Mouse (Mus musculus) liver, embryonic 12.5 days (tissue): Measurements from ENCODE around the gene Ptpre. TPM values are rescaled to one million over a fixed set of nuclear protein-coding genes. Genes with fewer than 3 reads are reported as not detected.

Source experiments
- ATAC-seq: fragments of 200-750 bp; cut with Nextera tagmentation; 2 replicates; pipeline ENCODE4 v1.8.0; 2017; ENCODE audit warnings: moderate number of reproducible peaks, mild to moderate bottlenecking, moderate library complexity
- H3K27ac ChIP-seq: fragments of 300-500 bp; sonication (generic); 2 replicates; pipeline ENCODE4 v1.5.1; 2016; ENCODE audit warnings: mild to moderate bottlenecking
- H3K27me3 ChIP-seq: fragments of 300-500 bp; sonication (generic); replicated peaks from 2 replicates; pipeline ENCODE4 v1.6.1; 2016; ENCODE audit warnings: mild to moderate bottlenecking, moderate library complexity
- H3K36me3 ChIP-seq: fragments of 300-500 bp; sonication (generic); 2 replicates; pipeline ENCODE4 v1.6.1; 2016; ENCODE audit warnings: mild to moderate bottlenecking, moderate library complexity
- H3K4me1 ChIP-seq: fragments of 300-500 bp; sonication (generic); 2 replicates; pipeline ENCODE4 v1.6.1; 2016
- H3K4me2 ChIP-seq: fragments of 300-500 bp; sonication (generic); 2 replicates; pipeline ENCODE4 v1.6.1; 2016; ENCODE audit warnings: mild to moderate bottlenecking, moderate library complexity
- H3K4me3 ChIP-seq: fragments of 300-500 bp; sonication (generic); 2 replicates; pipeline ENCODE4 v1.5.1; 2016; ENCODE audit warnings: mild to moderate bottlenecking, moderate library complexity
- H3K9ac ChIP-seq: fragments of 300-500 bp; sonication (generic); 2 replicates; pipeline ENCODE4 v1.6.1; 2016; ENCODE audit warnings: mild to moderate bottlenecking, moderate library complexity
- H3K9me3 ChIP-seq: fragments of 300-500 bp; sonication (generic); replicated peaks from 2 replicates; pipeline ENCODE4 v1.6.1; 2016; ENCODE audit warnings: mild to moderate bottlenecking, moderate library complexity
- WGBS: fragments of 180-500 bp; shearing (Covaris S2); methylation state at CpG from one replicate; pipeline ENCODE4 v1.1.7; 2016; ENCODE audit not compliant: insufficient replicate concordance; 5-methylcytosine and 5-hydroxymethylcytosine counted together
- polyA plus RNA-seq: library from polyadenylated mRNA; unstranded; fragments of >200 nt; fragmentation: Nextera tagmentation; extraction: Ambion mirVana; gene quantifications from 2 replicates; pipeline ENCODE4 v1.2.1, GENCODE M21; 2016

Gene Ptpre
- polyA plus RNA-seq, 1 experiment from 2014 or later = 4.6 TPM

DNA sequence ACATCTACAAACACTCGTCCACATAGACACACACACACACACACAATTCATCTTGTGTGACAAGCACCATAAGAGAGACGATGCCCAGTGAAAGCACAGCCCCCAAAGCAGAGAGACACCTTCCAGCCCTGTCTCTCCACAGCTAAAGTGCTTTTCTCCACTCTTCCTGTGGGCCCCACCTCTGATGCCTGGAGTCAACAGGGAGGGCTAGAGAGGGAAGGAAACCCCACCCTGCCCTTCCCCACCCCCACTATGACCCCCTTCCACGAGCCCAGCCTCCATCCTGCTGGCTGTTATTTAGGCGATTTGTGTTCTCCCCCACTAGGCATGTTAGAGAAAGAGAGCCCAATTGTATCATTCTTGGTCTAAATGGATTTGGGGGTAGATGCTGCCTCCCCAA, 49.1 kb downstream of the Ptpre start:
- H3K27ac ChIP-seq = 0 out of 2 replicates have a peak overlapping the region, but pooled peaks have one; percentile 33
- no peaks in the 10 kb centered on the region for H3K27me3 ChIP-seq
- WGBS = 18% methylated on average over 4 of the region's 4 CpGs
- H3K4me2 ChIP-seq = no peak overlapping the region
- no peak overlapping the region for H3K9ac ChIP-seq
- no peak for ATAC-seq
- no peak overlapping the region for H3K4me3 ChIP-seq
- no peaks in the 10 kb centered on the region for H3K36me3 ChIP-seq
- H3K9me3 ChIP-seq = no peaks in the 10 kb centered on the region
- peaks cover 85% of the 10 kb centered on the region for H3K4me1 ChIP-seq

DNA sequence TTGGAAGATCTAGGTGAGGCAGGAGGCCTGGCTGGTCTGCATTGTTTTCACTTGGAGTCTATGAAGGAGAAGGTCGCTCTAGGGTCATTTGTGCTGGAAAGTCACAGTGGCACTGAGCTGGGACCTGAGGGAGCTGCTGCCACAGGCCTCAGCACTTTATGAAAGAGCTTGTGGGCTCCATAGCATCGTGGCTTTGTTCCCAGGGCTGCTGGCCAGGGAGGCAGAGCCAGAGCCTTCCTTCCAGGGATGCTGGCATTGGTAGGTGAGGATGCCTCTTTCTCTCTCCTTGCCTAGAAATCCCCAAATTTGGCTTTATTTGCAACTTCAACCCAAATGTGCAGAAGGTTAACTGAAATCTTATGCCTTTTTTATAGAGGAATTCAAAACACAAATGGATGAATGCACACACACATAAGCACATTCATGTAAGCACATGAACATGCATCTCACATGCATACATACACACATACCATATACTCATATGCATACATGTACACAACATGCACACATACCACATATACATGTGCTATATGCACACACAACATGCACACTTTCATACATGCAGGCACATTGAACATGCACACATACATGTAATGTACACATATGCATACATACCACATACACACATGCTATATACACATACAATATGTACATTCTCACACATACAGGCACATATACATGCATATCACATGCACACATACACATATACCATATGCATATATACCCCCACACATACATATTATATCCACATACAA, 50.7 kb downstream of the Ptpre start:
- H3K9ac ChIP-seq = peak overlapping the region; percentile 27; the same call in 1 of the 2 replicates
- no peaks in the 10 kb centered on the region for H3K36me3 ChIP-seq
- 46% methylated on average over 2 of the region's 2 CpGs for WGBS
- no peaks in the 10 kb centered on the region for H3K27me3 ChIP-seq
- peak overlapping the region; percentile 36 for H3K4me2 ChIP-seq
- peaks cover 85% of the 10 kb centered on the region for H3K4me1 ChIP-seq
- peak overlapping the region; percentile 75 for H3K27ac ChIP-seq
- no peak for ATAC-seq
- H3K4me3 ChIP-seq = 0 out of 2 replicates have a peak overlapping the region, but pooled peaks have one; percentile 15
- no peaks in the 10 kb centered on the region for H3K9me3 ChIP-seq

DNA sequence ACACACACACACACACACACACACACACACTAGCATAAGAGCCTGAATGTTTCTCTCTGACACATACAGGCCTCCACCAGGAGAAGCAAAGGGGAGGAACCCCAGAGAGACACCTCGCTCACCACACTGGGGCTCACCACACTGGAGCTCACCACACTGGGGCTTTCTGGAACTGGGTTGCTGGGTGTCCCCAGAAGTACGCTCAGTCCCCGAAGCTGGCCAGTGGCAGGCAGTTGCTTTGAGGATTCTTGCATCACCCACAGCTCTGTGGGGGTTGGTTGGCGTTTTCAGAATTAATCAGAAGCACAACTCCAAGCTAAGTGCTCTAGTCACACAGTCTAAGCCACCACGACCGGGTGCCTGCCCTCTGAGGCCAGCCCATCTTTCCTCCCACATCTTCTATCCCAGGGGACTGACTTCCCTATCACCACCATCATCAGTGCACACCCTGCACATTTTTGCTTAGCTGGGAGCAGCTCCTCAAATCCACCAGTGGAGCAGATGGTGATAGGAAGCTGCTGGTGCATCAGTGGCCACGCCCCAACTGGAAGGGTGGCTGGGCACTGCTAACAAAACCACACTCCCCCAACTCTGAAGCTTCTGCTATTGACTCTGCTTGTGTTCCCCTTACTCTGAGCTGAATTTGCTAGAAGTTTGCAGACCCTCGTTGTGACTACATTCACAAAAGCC, 51.5 kb downstream of the Ptpre start:
- Histone ChIP-seq H3K4me3 (peak overlapping the region; percentile 15; the same call in 1 of the 2 replicates), H3K27ac (peak overlapping the region; percentile 75), H3K36me3 (no peaks in the 10 kb centered on the region), H3K4me1 (peaks cover 86% of the 10 kb centered on the region), H3K9me3 (no peaks in the 10 kb centered on the region), H3K9ac (peak overlapping the region; percentile 27; the same call in 1 of the 2 replicates), H3K4me2 (peak overlapping the region; percentile 36), H3K27me3 (no peaks in the 10 kb centered on the region)
- WGBS = 15% methylated on average over 8 of the region's 8 CpGs
- ATAC-seq = peak; percentile 54

DNA sequence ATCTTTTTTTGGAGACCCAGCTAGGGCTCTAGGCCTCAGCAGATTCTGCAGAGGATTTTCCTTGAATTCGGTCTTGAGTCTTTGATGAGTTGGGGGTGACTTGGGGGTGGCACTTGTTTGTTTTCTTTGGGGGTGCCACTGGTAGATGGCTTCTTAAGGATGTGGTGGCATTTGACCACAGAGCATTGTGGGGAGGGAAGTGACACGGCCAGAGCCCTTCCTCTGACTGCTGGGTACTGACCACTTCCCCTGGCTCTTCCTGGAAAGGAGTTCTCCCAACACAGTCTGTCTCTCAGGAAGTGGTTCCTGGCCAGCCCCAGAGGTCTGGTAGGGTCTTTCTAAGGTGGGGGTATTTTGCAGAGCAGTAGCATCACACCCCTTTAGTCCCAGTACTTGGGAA, 54.2 kb downstream of the Ptpre start:
- Histone ChIP-seq H3K27ac (no peak overlapping the region), H3K4me2 (no peak overlapping the region), H3K27me3 (no peaks in the 10 kb centered on the region), H3K36me3 (no peaks in the 10 kb centered on the region), H3K4me1 (peaks cover 93% of the 10 kb centered on the region), H3K9ac (no peak overlapping the region), H3K4me3 (no peak overlapping the region), H3K9me3 (no peaks in the 10 kb centered on the region)
- ATAC-seq = no peak
- WGBS = 33% methylated on average over 2 of the region's 2 CpGs

DNA sequence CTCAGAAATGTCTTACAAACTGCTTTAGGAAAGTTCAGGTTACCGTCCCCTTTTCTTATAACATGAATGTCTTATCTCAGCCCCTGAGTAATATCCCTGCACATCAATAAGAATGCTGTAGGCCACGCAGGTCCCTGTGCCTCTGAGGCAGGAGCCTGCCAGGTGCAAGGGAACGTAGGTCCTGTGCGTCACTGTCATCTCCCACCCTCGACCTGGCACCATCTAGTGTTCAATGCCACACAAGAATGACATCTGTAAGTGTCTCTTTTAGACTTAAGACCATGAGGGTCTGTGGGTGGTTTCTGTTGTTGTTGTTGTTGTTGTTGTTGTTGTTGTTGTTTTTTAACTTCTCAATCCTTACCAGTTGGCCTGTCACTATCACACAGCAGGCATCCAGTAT, 56.0 kb downstream of the Ptpre start:
- H3K9me3 ChIP-seq = no peaks in the 10 kb centered on the region
- H3K36me3 ChIP-seq = no peaks in the 10 kb centered on the region
- peaks cover 97% of the 10 kb centered on the region for H3K4me1 ChIP-seq
- H3K4me2 ChIP-seq = peak overlapping the region; percentile 12
- no peaks in the 10 kb centered on the region for H3K27me3 ChIP-seq
- ATAC-seq = no peak
- H3K9ac ChIP-seq = no peak overlapping the region
- no peak overlapping the region for H3K4me3 ChIP-seq
- 20% methylated on average over 5 of the region's 5 CpGs for WGBS
- peak overlapping the region; percentile 72 for H3K27ac ChIP-seq

DNA sequence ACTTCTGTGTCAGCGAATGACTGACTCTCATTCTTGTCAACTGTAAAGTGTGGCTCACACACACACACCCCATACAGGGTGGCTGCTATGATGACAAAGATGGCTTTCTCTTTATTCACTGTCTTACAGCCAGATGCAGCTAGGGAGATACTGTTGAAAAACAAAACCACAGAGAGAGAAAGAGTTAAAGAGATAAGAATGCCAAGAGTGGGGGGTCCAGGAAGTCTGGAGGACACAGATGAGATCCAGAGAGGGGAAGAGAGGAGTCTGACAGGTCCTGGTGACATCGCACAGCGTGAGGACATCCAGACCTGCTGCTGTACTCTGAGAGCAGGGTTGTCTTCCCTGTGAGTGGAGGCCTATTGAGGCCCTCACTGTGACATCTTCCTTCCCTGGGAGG, 56.5 kb downstream of the Ptpre start:
- WGBS = 5% methylated on average over 3 of the region's 3 CpGs
- peaks cover 97% of the 10 kb centered on the region for H3K4me1 ChIP-seq
- H3K27ac ChIP-seq = peak overlapping the region; percentile 72
- no peak overlapping the region for H3K9ac ChIP-seq
- ATAC-seq = peak; percentile 74
- no peaks in the 10 kb centered on the region for H3K9me3 ChIP-seq
- H3K27me3 ChIP-seq = no peaks in the 10 kb centered on the region
- H3K4me3 ChIP-seq = no peak overlapping the region
- peak overlapping the region; percentile 12 for H3K4me2 ChIP-seq
- H3K36me3 ChIP-seq = no peaks in the 10 kb centered on the region

DNA sequence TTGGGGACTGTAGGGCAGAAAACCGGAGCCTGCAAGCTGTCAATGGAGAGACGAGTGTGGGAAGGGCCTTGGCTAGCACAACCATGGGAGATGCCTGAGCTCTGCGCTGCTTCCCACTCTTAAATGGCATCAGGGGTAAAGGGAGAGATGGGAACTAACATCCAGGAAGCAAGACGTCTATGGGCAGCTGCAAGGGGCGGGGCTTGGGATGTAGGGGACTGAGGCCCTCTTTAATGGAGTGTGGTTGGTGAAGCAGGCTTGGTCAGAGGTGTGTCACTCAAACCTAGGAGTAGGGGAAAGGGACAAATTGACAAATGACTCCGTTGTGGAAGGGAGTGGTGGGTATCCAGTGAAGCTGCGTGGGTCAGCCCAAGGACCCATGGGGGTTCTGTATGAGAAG, 57.4 kb downstream of the Ptpre start:
- no peak overlapping the region for H3K4me3 ChIP-seq
- H3K9ac ChIP-seq = no peak overlapping the region
- H3K9me3 ChIP-seq = no peaks in the 10 kb centered on the region
- no peak for ATAC-seq
- 16% methylated on average over 7 of the region's 7 CpGs for WGBS
- no peaks in the 10 kb centered on the region for H3K36me3 ChIP-seq
- no peak overlapping the region for H3K4me2 ChIP-seq
- H3K4me1 ChIP-seq = peaks cover 99% of the 10 kb centered on the region
- peak overlapping the region; percentile 72 for H3K27ac ChIP-seq
- no peaks in the 10 kb centered on the region for H3K27me3 ChIP-seq

DNA sequence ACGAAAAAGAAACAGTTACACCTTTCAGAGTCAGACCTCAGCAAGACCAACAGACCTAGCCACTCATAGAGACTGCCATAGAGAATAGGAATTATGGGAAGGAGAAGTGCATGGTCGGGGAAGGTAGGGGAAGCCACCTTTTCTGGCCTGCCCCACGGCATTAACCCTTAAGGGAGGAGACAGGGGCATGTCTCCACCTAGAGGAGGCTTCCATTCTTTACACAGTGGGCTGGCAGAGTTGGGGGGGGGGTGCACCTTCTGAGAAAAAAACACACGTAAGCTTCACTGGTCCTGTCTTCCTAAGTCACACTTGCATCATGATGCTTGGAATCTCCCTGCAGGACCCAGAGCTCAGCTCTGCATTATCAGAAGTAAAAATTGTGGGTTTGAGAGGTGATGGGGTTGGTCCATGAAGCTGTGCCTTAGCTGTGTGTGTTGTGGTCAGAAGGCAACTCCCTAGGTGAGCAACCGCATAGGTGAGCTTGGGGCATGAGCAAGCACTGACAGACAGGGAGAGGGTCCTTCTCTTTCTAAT, 58.4 kb downstream of the Ptpre start:
- Histone ChIP-seq H3K9ac (no peak overlapping the region; the same call in 1 of the 2 replicates), H3K4me1 (peaks cover 100% of the 10 kb centered on the region)

DNA sequence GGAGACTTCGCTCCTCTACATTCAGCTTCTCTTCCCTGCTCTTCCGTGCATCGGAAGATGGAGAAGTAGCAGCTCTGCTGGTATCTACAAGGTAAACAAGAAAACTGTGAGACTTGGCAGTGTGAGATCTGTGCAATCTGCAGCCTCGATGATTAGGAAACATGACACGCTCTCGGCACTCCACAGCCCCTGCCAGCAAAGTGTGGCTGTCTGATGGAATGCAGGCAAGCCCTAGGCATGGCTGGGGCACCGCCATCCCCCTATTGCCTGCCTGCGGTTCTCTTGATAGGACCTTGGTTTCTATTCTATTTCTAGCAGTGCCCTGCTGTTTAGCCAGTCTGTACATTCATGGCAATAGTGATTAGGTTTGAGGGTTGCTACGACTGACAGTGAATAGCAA, 59.7 kb downstream of the Ptpre start:
- no peaks in the 10 kb centered on the region for H3K27me3 ChIP-seq
- H3K27ac ChIP-seq = peak overlapping the region; percentile 68
- H3K9me3 ChIP-seq = no peaks in the 10 kb centered on the region
- WGBS = 12% methylated on average over 9 of the region's 9 CpGs
- H3K4me3 ChIP-seq = peak overlapping the region; percentile 14; the same call in 1 of the 2 replicates
- peaks cover 100% of the 10 kb centered on the region for H3K4me1 ChIP-seq
- peak overlapping the region; percentile 53 for H3K4me2 ChIP-seq
- H3K9ac ChIP-seq = no peak overlapping the region
- no peaks in the 10 kb centered on the region for H3K36me3 ChIP-seq
- peak; percentile 54 for ATAC-seq

More for the DNA sequence above, 58.4 kb downstream of the Ptpre start:
- Histone ChIP-seq H3K27me3 (no peaks in the 10 kb centered on the region), H3K9me3 (no peaks in the 10 kb centered on the region), H3K36me3 (no peaks in the 10 kb centered on the region), H3K27ac (peak overlapping the region; percentile 68; the same call in 1 of the 2 replicates), H3K4me3 (no peak overlapping the region), H3K4me2 (no peak overlapping the region)
- no peak for ATAC-seq
- 26% methylated on average over 5 of the region's 5 CpGs for WGBS

DNA sequence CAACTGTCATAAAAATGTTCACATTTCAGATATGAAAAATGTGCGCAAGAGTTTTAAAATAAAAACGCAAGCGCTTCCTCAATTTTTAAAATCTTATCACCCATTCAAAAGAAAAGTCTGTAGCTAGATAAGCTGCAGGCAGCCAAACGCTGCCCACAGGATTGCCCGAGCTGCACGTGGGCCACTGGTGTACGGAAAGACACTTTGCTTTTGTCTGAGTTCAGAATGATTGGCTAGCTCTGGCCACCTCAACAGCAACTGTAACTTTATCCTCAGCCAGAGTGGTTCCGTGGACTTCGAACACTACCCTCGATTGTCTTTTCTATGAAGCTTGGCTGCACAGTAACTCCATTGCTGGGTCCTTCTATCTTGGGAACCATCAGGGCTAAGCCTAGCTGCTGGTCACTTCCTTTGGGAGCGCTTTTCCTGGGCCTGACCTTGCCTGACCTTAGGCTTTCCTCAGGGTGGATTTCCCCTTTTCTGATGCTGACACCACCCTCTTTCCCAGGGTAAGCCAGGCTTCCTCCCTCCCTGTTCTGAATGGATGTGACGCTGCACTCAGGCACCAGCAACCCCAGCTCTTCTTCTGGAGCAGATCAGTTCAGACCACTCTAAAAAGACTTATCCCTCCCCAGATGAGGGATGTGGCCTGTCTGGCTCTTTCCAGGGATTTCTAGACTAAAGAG, 60.5 kb downstream of the Ptpre start:
- Histone ChIP-seq H3K27ac (peak overlapping the region; percentile 68), H3K27me3 (no peaks in the 10 kb centered on the region), H3K4me2 (peak overlapping the region; percentile 53), H3K36me3 (no peaks in the 10 kb centered on the region), H3K4me3 (peak overlapping the region; percentile 14; the same call in 1 of the 2 replicates), H3K9me3 (no peaks in the 10 kb centered on the region), H3K4me1 (peaks cover 100% of the 10 kb centered on the region), H3K9ac (peak overlapping the region; percentile 6; the same call in 1 of the 2 replicates)
- ATAC-seq = no peak
- WGBS = 9% methylated on average over 12 of the region's 12 CpGs

DNA sequence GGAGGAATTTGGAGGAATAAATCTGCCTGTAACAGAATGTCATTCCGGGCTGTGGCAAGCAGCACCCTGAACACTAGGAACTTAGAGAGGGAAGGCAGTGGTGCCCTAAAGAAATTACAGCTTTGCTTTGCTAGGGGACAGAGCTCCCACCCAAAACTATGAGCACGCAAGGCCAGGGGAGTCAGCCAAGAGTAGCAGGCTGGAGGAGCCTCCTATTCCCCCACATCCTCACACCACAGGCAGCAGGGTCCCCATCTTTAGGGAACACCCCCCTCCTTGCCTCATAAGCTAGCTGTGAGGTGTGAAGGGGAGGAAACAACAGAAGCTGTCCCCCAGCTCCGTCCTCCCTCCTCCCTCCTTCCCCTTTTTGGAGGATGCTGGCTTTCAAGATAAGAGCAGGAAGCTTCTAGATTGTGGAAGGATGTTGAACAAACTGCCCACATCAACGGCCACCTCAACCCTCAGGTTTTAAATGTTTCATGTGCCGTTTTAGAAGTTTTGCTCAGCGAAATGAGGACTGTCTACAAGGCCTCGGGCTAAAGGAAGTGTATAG, 61.1 kb downstream of the Ptpre start:
- Histone ChIP-seq H3K4me3 (no peak overlapping the region), H3K36me3 (no peaks in the 10 kb centered on the region), H3K27ac (peak overlapping the region; percentile 68), H3K9me3 (no peaks in the 10 kb centered on the region), H3K9ac (peak overlapping the region; percentile 3; the same call in 1 of the 2 replicates), H3K4me2 (peak overlapping the region; percentile 53), H3K27me3 (no peaks in the 10 kb centered on the region), H3K4me1 (peaks cover 99% of the 10 kb centered on the region)
- ATAC-seq = peak; percentile 24
- WGBS = 9% methylated on average over 7 of the region's 7 CpGs
